Mouse (Mus musculus): Measurements from ENCODE around the gene Utp15. TPM values are rescaled to one million over a fixed set of nuclear protein-coding genes. Genes with fewer than 3 reads are reported as not detected.

The Utp15 gene
- polyA plus RNA-seq, 1 experiment from 2014 or later: 26.4 TPM

- Histone ChIP-seq H3K4me2 (ENCODE audit: low read length) (no peak overlapping the region), H3K9me3 (replicated peaks; ENCODE audit: control insufficient read depth, low read length) (no peaks in the 10 kb centered on the region), H3K27me3 (replicated peaks; ENCODE audit: control insufficient read depth, insufficient read depth, low read length) (no peaks in the 10 kb centered on the region), H3K4me1 (ENCODE audit: control insufficient read depth, insufficient read depth, low read length) (peaks cover 4% of the 10 kb centered on the region; the same call in 1 of the 2 replicates), H3K36me3 (ENCODE audit: control insufficient read depth, insufficient read depth, low read length) (no peaks in the 10 kb centered on the region), H3K4me3 (ENCODE audit: low read depth, low read length) (no peak overlapping the region), H3K27ac (ENCODE audit: low read depth, low read length) (no peak overlapping the region), H3K9ac (ENCODE audit: low read length) (no peak overlapping the region)
- ATAC-seq (no peak), DNase-seq (ENCODE audit: low spot score) (peak; percentile 83)
- WGBS: 18% methylated on average over 12 of the region's 12 CpGs
Observed at GRCm38 (mm10) chr13:98239978-98240641, 22.7 kb downstream of the Utp15 start.

GRCm38 (mm10) chr13:98235451-98235850, 27.4 kb downstream of the Utp15 start:
- Histone ChIP-seq H3K27ac (ENCODE audit: low read depth, low read length) (no peak overlapping the region), H3K27me3 (replicated peaks; ENCODE audit: control insufficient read depth, insufficient read depth, low read length) (no peaks in the 10 kb centered on the region), H3K9ac (ENCODE audit: low read length) (no peak overlapping the region), H3K4me1 (ENCODE audit: control insufficient read depth, insufficient read depth, low read length) (no peaks in the 10 kb centered on the region), H3K4me2 (ENCODE audit: low read length) (no peak overlapping the region), H3K36me3 (ENCODE audit: control insufficient read depth, insufficient read depth, low read length) (no peaks in the 10 kb centered on the region), H3K9me3 (replicated peaks; ENCODE audit: control insufficient read depth, low read length) (no peaks in the 10 kb centered on the region), H3K4me3 (ENCODE audit: low read depth, low read length) (no peak overlapping the region)
- ATAC-seq: no peak
- WGBS: 79% methylated on average over 6 of the region's 6 CpGs
- DNase-seq (ENCODE audit: low spot score): no peak

- WGBS: 86% methylated on average over 1 of the region's 1 CpGs
- no peak overlapping the region for H3K4me2 ChIP-seq (ENCODE audit: low read length)
- no peaks in the 10 kb centered on the region for H3K36me3 ChIP-seq (ENCODE audit: control insufficient read depth, insufficient read depth, low read length)
- no peaks in the 10 kb centered on the region for H3K4me1 ChIP-seq (ENCODE audit: control insufficient read depth, insufficient read depth, low read length)
- ATAC-seq (no peak), DNase-seq (ENCODE audit: low spot score) (no peak)
- no peak overlapping the region for H3K27ac ChIP-seq (ENCODE audit: low read depth, low read length)
- no peak overlapping the region for H3K4me3 ChIP-seq (ENCODE audit: low read depth, low read length)
- H3K9me3 ChIP-seq (replicated peaks; ENCODE audit: control insufficient read depth, low read length): no peaks in the 10 kb centered on the region
- no peaks in the 10 kb centered on the region for H3K27me3 ChIP-seq (replicated peaks; ENCODE audit: control insufficient read depth, insufficient read depth, low read length)
- no peak overlapping the region for H3K9ac ChIP-seq (ENCODE audit: low read length)
Observed at GRCm38 (mm10) chr13:98230511-98230910, 32.3 kb downstream of the Utp15 start.

GRCm38 (mm10) chr13:98226225-98226624, 36.6 kb downstream of the Utp15 start:
- DNase-seq (ENCODE audit: low spot score): no peak
- 67% methylated on average over 2 of the region's 2 CpGs for WGBS
- no peak overlapping the region for H3K4me2 ChIP-seq (ENCODE audit: low read length)

DNA sequence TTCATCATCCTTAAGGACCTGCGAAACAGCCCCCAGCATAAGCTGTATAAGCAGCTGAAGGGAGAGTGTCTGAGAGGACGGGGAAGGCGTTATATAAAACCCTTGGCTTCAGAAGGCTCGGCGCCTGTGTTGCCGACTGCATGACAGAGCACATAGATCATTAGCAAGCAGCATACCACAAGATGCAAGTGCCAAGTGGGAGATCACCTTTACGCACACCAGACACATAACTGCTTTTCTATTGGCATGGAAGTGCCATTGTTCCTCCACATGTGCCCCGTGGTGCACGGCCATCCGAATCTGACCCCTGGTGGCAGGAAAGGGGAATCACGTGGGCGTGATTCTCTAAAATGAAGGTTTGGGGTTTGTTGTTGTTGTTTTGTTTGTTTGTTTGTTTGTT, 40.0 kb downstream of the Utp15 start:
- no peak overlapping the region for H3K4me3 ChIP-seq (ENCODE audit: low read depth, low read length)
- 32% methylated on average over 12 of the region's 12 CpGs for WGBS
- ATAC-seq (peak; percentile 67; the same call in 1 of the 2 replicates), DNase-seq (ENCODE audit: low spot score) (peak; percentile 68)
- no peaks in the 10 kb centered on the region for H3K27me3 ChIP-seq (replicated peaks; ENCODE audit: control insufficient read depth, insufficient read depth, low read length)
- H3K36me3 ChIP-seq (ENCODE audit: control insufficient read depth, insufficient read depth, low read length): no peaks in the 10 kb centered on the region
- H3K4me2 ChIP-seq (ENCODE audit: low read length): peak overlapping the region; percentile 21; the same call in 1 of the 2 replicates
- H3K9ac ChIP-seq (ENCODE audit: low read length): no peak overlapping the region
- no peaks in the 10 kb centered on the region for H3K4me1 ChIP-seq (ENCODE audit: control insufficient read depth, insufficient read depth, low read length)
- H3K27ac ChIP-seq (ENCODE audit: low read depth, low read length): no peak overlapping the region
- no peaks in the 10 kb centered on the region for H3K9me3 ChIP-seq (replicated peaks; ENCODE audit: control insufficient read depth, low read length)

More at GRCm38 (mm10) chr13:98226225-98226624, 36.6 kb downstream of the Utp15 start:
- Histone ChIP-seq H3K36me3 (ENCODE audit: control insufficient read depth, insufficient read depth, low read length) (no peaks in the 10 kb centered on the region), H3K27me3 (replicated peaks; ENCODE audit: control insufficient read depth, insufficient read depth, low read length) (no peaks in the 10 kb centered on the region), H3K27ac (ENCODE audit: low read depth, low read length) (no peak overlapping the region), H3K9ac (ENCODE audit: low read length) (no peak overlapping the region), H3K4me1 (ENCODE audit: control insufficient read depth, insufficient read depth, low read length) (no peaks in the 10 kb centered on the region), H3K9me3 (replicated peaks; ENCODE audit: control insufficient read depth, low read length) (no peaks in the 10 kb centered on the region), H3K4me3 (ENCODE audit: low read depth, low read length) (no peak overlapping the region)
- no peak for ATAC-seq

DNA sequence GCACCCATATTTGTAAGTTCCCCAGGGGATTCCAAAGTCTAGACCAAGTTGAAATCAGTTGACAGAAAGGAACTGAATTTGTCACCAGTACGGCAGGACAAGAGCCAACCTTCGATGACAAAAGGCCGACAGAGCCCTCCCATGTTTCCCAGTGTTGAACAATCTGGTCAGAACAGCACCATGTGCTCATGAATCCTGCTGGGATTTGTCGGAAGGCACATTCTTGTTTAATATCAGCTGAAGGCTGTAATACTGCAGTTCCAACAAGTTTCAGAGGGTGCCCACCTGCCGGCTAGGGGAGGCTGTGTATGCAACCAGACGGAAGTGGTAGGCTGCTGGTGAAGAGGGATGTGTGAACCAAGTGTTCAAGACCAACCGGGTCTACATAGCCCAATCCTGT, 52.7 kb downstream of the Utp15 start:
- WGBS: 88% methylated on average over 7 of the region's 7 CpGs

DNA sequence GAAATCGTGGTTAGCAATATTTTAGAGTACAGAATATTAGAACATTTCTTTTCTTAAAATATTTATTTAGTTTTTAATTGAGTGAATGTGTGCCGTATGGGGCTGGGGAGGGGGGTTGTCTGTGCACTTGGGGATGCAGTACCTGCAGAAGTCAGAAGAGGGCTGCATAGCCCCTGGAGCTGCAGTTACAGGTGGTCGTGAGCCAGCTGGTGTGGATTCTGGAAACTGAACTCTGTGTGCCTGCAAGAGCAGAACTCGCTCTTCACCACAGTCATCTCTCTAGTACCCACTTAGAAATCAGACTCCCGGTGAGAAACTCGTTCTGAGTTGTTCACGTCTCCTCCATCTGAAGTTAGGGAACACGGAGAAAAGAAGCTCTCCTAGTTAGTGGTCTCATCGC, 54.0 kb downstream of the Utp15 start:
- H3K4me1 ChIP-seq (ENCODE audit: control insufficient read depth, insufficient read depth, low read length): 0 out of 2 replicates have a peak, but pooled peaks cover 2% of the 10 kb centered on the region
- DNase-seq (ENCODE audit: low spot score): peak; percentile 61
- no peak overlapping the region for H3K27ac ChIP-seq (ENCODE audit: low read depth, low read length)
- peaks cover 5% of the 10 kb centered on the region; the same call in 1 of the 2 replicates for H3K27me3 ChIP-seq (replicated peaks; ENCODE audit: control insufficient read depth, insufficient read depth, low read length)
- 37% methylated on average over 9 of the region's 9 CpGs for WGBS
- H3K9ac ChIP-seq (ENCODE audit: low read length): no peak overlapping the region
- H3K4me3 ChIP-seq (ENCODE audit: low read depth, low read length): no peak overlapping the region
- no peak overlapping the region for H3K4me2 ChIP-seq (ENCODE audit: low read length)
- ATAC-seq: no peak
- H3K36me3 ChIP-seq (ENCODE audit: control insufficient read depth, insufficient read depth, low read length): no peaks in the 10 kb centered on the region
- H3K9me3 ChIP-seq (replicated peaks; ENCODE audit: control insufficient read depth, low read length): no peaks in the 10 kb centered on the region

More for the DNA sequence above, 52.7 kb downstream of the Utp15 start:
- no peak for DNase-seq (ENCODE audit: low spot score)
- Histone ChIP-seq H3K4me3 (ENCODE audit: low read depth, low read length) (no peak overlapping the region), H3K27me3 (replicated peaks; ENCODE audit: control insufficient read depth, insufficient read depth, low read length) (0 out of 2 replicates have a peak, but pooled peaks cover 3% of the 10 kb centered on the region), H3K9ac (ENCODE audit: low read length) (no peak overlapping the region), H3K36me3 (ENCODE audit: control insufficient read depth, insufficient read depth, low read length) (no peaks in the 10 kb centered on the region), H3K27ac (ENCODE audit: low read depth, low read length) (no peak overlapping the region), H3K4me2 (ENCODE audit: low read length) (no peak overlapping the region), H3K4me1 (ENCODE audit: control insufficient read depth, insufficient read depth, low read length) (0 out of 2 replicates have a peak, but pooled peaks cover 2% of the 10 kb centered on the region), H3K9me3 (replicated peaks; ENCODE audit: control insufficient read depth, low read length) (no peaks in the 10 kb centered on the region)
- no peak for ATAC-seq

GRCm38 (mm10) chr13:98206546-98206870, 56.3 kb downstream of the Utp15 start:
- H3K4me3 ChIP-seq (ENCODE audit: low read depth, low read length): peak overlapping the region; percentile 57
- H3K27me3 ChIP-seq (replicated peaks; ENCODE audit: control insufficient read depth, insufficient read depth, low read length): peaks cover 7% of the 10 kb centered on the region; the same call in 1 of the 2 replicates
- H3K36me3 ChIP-seq (ENCODE audit: control insufficient read depth, insufficient read depth, low read length): no peaks in the 10 kb centered on the region
- 0 out of 2 replicates have a peak, but pooled peaks cover 2% of the 10 kb centered on the region for H3K4me1 ChIP-seq (ENCODE audit: control insufficient read depth, insufficient read depth, low read length)
- no peaks in the 10 kb centered on the region for H3K9me3 ChIP-seq (replicated peaks; ENCODE audit: control insufficient read depth, low read length)
- H3K9ac ChIP-seq (ENCODE audit: low read length): peak overlapping the region; percentile 72
- no peak overlapping the region; the same call in 1 of the 2 replicates for H3K27ac ChIP-seq (ENCODE audit: low read depth, low read length)
- DNase-seq (ENCODE audit: low spot score) (no peak), ATAC-seq (no peak)
- WGBS: 2% methylated on average over 13 of the region's 13 CpGs
- H3K4me2 ChIP-seq (ENCODE audit: low read length): peak overlapping the region; percentile 98

Measured in forebrain, embryonic 14.5 days (tissue).